Mouse (Mus musculus) R1 (cell line): ENCODE data around the gene Nsd1.

Experiments
- DNase-seq: peaks from one replicate; pipeline ENCODE4 v3.0.0-alpha.2; 2018; ENCODE audit warnings: low read depth, low spot score

Gene Nsd1

DNA sequence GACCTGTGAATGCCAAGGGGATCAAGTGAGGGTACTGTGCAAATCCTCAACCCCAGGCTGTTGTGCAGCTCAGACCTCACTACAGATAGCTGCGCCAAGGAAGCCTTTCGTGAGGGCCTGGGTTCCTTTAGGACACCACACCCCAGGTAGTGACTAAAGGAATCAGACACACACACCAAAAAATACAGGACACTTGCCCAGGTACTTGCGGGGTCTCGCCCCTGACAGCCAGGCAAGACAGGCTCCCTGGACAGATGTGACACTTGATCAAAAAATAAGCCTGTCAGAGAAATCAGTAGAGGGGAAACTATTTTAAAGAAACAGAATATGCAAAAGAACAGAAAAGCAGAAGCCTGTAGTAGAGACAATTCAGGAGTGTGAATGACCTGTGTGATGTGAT is 119.1 kb downstream of the Nsd1 start:
- no peak for DNase-seq

DNA sequence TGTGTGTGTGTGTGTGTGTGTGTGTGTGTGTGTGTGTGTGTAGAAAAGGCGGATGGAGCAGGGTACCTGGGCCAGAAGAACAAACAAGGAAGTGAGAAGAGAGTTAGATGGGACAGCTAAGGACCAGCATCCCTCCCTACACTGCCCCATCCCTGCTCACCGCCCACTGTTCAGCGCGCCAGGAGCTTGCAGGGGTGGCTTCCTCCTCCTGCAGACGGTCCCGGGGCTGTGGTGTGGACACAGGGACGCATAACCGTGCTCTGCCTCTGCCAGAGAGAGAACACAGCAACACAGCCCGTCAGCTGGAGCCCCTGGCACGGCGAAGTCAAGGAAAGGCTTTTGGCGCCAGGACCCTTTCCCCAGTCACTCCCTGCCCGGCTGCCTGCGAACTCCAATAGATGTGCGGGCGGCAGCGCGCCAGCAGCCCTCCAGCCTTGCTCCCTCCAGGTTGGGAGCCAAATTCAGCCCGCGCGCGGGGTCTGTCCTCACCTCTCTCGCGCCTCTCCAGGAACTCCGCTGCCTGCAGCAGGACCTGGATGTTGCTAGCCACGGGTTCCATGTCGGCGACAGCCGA is 119.6 kb downstream of the Nsd1 start:
- peak; percentile 80 for DNase-seq

DNA sequence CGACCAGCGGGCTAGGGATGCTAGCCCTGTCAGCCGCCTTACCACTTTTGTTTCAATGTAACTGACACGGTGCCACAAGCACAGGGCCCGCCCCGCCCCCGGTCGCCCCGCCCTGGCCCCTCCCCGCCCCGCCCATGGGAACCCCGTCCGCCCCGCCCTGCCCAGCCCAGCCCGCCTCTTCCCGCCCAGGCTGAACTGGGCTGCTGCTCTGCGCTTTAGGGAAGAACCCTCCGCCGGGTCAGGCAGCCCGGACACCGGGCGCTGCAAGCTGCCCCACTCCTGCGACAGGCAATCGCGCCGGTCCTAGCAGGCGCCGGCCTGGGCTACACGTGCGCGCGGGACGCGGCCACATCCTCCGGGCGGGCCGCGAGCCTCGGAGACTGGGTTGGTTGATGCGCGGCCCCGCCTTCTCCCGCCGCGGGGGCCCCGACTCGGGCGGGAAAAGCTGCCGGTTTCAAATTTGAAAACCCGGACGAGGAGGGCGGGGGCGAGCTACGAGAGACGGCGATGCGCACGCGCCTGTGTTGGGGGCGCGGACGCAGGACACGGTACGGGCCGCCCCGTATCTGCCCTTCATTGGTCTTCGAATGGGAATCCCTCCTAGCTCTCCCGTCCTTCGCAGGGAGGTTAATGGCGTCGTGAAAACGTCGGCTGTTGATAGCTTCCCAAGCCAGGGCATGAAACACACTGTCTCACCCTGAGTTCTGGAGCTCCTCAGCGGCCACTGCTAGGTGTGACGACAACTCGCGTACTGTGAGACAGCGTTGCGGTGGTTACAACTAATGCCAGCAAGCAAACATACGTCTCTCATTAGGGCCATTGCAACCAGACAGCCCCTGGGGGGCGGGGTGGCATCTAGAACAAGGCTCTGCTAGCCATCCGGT is 120.3 kb downstream of the Nsd1 start, which contains the start of gene Mxd3:
Gene Mxd3, minus strand, starts transcription at position 141 of the 884 bp plus-strand sequence.
- peak; percentile 92 for DNase-seq

DNA sequence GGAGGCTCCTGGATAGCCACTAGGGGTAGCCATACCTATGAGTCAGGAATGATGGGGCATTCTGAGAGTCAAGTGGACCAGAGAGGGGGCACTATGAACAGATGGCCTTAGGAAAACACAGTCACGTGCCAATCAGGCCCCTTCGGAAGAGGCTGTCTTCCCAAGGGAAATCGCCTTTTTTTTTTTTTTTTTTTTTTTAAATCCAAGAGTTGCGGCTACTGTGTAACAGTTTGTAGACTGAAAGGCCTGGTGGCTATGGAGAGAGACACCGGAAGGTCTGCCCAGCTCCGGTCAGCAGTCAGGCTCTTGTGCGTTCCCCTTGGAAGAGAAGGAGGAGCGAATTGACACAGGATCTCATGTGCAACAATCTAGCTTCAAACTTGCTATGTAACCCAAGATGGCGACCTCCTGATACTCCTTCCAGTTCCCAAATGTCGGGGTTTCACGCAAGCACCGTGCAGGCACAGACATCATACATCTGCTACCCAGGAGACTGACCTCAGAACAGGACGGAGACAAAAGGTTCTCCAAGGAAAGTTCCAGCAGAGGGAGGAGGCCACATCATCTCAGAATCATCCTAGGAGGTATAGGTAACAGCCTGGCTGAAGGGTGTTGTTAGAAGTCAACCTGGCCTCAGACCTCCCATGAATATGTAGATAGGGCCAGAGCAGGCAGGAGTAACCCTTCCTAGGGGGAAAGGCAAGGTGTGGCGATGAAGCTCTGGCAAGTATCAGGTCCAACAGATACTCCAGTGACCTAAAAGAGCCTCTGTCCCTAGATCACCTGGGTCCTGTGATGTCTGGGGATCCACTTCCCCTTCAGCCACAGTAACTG is 121.2 kb downstream of the Nsd1 start:
- peak; percentile 77 for DNase-seq

DNA sequence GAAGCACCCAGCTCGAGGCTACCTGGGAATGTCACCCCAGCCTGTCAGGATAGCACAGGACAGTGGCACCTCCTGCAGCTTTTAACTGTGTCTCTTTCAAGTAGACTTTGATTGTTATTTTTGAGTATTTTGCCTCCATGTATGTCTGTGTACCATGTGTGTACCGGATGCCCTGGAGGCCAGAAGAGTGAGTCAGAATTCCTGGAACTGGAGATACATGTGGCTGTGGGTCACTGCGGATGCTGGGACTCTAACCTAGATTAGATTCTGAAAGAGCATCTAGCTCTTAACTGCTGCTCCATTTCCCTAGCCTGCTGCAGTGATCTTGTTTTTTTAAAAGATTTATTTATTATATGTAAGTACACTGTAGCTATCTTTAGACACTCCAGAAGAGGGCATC is 122.7 kb downstream of the Nsd1 start:
- DNase-seq, result no peak

DNA sequence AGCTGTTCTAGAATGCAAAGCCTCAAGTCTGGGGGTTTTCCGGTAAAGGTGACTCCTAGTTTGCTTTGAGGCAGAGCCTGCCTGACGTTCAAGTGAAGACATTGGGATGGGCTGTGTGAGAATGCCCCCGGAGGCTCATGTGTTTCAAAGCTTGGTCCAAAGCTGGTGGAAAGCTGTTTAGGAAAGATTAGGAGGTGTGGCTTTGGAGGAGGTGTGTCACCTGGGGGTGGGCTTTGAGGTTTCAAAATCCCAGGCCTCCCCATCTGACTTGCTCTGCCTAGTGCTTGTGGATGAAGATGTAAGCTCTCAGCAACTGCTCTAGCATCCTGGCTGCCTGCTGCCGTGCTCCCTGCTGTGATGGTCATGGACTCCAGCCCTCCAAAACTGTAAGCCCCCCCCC is 126.1 kb downstream of the Nsd1 start:
- DNase-seq, result peak; percentile 70

DNA sequence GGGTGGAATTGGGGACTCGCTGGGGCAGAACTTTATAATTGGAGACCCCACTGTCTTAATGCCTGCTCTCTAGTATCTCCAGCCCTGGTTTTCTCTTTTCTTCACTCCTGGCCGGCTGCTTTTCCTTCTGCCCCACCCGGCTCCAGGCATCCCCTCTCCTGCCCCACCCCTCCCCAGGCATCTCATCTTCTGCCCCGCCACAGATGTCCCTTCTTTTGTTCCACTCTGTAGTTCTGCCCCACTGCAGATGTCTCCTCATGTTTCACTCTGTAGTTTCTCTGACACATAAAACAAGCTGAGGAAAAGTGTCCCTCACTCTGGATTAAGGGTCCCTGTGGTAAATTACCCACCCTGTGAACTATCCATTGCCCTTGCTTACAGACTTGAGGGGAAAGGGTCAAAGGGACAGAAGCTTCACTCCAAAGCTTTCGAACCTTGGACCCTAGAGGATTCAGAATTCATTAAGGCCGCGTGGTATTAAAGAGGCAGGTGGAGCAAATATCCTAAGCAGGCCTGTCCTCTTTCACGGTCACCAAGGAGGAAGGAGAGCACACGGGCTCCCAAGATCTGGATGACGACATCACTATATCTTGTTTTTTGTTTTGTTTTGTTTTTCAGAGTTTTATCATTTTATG is 127.9 kb downstream of the Nsd1 start:
- DNase-seq, result peak; percentile 50

DNA sequence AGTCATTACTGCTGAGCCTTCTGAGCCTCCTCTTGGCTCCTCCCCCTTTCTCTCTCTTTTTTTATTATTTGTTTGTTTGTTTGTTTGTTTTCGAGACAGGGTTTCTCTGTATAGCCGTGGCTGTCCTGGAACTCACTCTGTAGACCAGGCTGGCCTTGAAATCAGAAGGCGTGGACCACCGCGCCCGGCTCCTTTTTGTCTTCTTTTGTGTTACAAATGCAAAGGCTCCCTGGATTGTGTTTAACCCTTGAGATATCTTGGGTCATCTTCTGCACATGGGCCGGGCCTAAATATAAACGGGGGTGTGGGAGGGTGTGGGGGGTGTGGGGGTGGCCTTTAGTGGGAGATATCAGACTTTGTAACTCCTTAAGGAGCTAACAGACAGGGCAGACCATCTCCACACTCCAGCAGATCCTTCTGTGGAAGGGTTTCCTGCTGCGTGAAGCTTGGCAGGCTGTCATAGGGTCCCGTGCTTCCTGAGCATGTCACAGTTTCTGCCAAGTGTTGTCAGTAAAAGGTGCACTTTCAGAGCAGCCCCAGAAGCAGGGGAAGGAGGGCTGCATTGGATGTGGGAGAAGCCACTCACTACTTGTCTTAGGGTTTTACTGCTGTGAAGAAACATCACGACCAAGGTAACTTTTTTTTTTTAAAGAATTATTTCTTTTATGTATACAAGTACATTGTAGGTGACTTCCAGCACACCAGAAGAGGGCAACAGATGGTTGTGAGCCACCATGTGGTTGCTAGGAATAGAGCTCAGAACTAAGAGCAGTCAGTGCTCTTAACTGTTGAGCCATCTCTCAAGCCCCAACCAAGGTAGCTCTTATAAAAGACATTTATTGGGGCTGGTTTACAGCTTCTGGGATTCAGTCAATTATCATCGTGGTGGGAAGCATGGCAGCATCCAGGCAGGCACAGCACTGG is 128.8 kb downstream of the Nsd1 start:
- DNase-seq, result peak; percentile 86

DNA sequence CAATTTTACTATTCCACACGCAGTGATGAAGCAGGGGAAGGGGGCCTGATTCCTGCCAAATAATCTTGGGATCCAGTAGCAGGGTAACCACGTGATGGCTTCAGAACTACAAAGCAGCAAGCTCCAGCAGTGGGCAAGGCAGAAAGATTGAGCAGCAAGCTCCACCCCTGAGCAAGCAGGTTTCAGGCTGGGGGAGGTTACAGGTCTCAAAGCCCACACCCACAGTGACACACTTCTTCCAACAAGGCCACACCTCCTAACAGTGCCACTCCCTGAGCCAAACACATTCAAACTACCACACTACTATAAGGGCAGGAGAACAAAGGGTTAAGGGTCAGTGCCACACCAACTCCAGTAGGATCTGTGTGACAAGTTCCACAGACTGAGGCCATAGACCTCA is 129.7 kb downstream of the Nsd1 start:
- DNase-seq, result peak; percentile 96

DNA sequence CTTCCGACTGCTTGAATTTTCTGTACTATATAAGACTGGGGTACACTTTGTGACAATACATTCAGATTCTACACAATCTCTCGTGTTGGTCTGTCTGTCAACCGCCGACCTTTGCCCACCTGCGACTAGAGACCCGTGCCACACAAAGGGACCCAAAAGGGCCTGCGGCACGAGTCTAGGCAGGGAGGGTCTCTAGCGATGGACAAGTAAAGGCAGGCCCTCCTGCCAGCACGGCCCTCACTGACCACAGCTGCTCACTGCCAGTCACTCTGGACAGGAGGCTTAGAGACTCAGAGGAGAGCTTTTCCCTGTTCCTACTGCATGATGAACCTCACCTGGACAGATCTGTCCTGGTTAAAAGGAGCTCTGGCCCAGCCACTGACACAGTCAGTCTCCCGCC is 132.9 kb downstream of the Nsd1 start:
- DNase-seq, result no peak

DNA sequence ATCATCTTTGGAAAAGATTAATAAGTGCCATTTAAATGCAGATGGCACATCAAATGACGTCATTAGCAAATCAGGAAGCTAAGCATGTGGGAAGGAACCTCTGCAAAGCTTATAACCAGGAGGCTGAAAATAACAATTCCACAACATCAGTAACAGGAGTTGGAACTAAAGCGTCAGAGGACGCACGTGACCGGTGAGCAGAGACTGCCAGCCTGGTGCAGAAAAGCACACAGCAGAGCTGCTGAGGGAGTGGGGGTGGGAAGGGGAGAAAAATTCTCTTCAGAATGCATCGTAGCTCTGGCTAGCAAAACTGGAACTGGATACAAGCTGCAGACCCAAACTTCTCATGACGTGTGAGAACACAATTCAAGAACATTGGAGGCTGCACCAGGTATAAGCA is 134.7 kb downstream of the Nsd1 start:
- no peak for DNase-seq

DNA sequence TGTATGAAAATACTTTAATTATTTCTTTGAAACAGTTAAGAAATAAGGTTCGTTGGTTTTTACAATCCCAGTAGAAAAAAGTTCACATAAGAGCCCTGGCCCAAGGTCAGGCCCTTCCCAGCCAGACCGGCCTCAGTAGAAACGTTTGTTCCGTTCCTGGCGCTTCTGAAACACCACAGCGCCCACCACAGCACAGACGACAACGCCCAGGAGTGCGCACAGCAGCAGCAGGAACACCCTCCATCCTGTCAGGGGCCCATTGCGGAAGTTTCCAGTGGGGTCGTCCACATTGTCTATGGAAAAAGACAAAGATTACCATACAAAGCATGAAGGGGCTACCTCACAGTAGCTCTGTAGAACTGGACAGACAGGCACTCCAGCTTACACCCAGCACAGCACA is 137.2 kb downstream of the Nsd1 start:
- no peak for DNase-seq

DNA sequence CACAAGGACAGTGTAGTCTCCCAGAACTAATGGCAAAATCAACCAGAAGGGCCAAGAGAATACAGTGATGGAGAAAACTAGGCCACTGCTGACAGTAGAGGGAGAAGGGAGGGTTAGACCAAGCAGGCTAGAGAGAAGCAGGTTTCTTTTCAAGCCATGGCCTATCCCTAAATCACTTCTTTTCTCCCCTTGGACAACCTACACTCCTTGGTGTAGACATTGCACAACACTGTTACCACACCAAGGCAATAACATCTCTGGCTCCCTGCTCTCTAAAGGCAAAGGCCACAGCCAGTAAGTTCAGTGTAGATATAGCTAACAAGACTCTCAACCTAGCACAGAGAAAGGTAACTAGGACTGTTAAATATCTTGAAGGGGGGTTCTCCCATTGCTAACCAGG is 151.6 kb downstream of the Nsd1 start:
- no peak for DNase-seq

DNA sequence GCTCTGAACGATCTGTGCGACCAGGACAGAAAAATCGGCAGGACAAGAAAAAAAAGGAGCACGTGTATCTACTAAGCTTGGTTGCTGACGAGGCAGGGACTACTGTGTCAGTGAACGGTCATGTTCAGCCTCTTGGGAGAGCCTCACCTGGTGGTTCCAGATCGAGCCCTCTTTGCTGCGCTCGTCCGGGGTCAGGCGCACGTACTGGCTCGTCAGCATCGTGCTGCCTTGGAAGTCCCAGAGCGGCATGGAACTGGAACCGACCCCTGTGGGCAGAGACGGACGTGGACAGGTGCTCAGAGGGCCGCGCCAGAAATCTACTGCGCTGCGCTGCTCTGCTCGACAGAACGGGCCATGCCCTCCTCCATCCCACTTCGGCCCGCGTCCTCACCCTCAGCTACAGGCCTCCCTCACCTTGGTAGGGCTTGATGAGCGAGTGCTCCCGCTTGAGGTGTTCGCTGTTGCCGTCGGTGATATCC is 152.4 kb downstream of the Nsd1 start:
- DNase-seq, result no peak

DNA sequence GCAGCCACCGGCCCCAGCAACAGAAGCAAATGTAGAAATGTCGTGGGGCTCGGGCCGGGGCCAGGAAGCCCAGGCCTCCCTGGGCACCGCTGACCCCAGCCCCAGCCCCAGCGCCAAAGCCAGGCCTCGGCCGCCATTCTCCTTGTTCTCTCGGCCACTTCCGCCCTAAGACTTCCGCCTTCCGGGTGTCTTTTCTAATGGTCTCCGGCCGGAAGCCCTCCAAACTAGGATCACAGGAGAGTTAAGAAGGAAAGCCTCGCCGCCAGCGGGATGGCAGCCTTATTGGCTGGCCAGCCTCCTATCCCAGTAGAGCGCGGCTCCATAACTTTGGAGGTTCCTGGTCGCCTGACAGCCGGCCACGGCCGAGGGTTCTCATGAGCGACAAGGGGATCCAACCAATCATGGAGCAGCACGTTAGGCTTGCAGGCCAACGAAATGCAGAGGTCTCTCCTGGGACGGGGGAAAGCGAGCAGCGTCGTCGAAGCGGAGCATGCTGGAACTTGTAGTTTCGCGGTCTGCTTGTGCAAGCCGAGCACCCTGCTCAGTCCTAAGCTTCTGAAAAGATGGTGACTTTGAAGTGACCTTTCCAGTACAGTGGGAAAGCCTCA is 153.0 kb downstream of the Nsd1 start, which contains the start of gene Lman2:
Gene Lman2, minus strand, starts transcription at position 331 of the 608 bp plus-strand sequence.
- peak; percentile 100 for DNase-seq
